Mouse (Mus musculus) ZHBTc4 (cell line): Measurements from ENCODE around the gene Lrrc1.

Experiments used
- DNase-seq: peaks from one replicate; pipeline ENCODE4 v3.0.0-alpha.2; 2011; ENCODE audit warnings: low read depth, low spot score

The Lrrc1 gene

GRCm38 (mm10) chr9:77427292-77428114 is 117.2 kb downstream of the Lrrc1 start:
- DNase-seq: no peak

GRCm38 (mm10) chr9:77426110-77426509 is 118.6 kb downstream of the Lrrc1 start:
- no peak for DNase-seq

- no peak for DNase-seq
Measured at GRCm38 (mm10) chr9:77425553-77425952, 119.1 kb downstream of the Lrrc1 start.

GRCm38 (mm10) chr9:77420200-77420585 is 124.5 kb downstream of the Lrrc1 start:
- no peak for DNase-seq

GRCm38 (mm10) chr9:77419501-77420199 is 125.0 kb downstream of the Lrrc1 start:
- DNase-seq: no peak

- no peak for DNase-seq
Measured at GRCm38 (mm10) chr9:77418800-77419199, 125.9 kb downstream of the Lrrc1 start.

- DNase-seq: no peak
Measured at GRCm38 (mm10) chr9:77416486-77416885, 128.2 kb downstream of the Lrrc1 start.

- DNase-seq: peak; percentile 26
Measured at GRCm38 (mm10) chr9:77416002-77416401, 128.7 kb downstream of the Lrrc1 start.

- DNase-seq: no peak
Measured at GRCm38 (mm10) chr9:77411830-77412425, 132.7 kb downstream of the Lrrc1 start.

GRCm38 (mm10) chr9:77410968-77411367 is 133.7 kb downstream of the Lrrc1 start:
- no peak for DNase-seq

GRCm38 (mm10) chr9:77410524-77410923 is 134.1 kb downstream of the Lrrc1 start:
- DNase-seq: no peak

- no peak for DNase-seq
Measured at GRCm38 (mm10) chr9:77408053-77408603, 136.5 kb downstream of the Lrrc1 start.

GRCm38 (mm10) chr9:77406906-77407305 is 137.8 kb downstream of the Lrrc1 start:
- DNase-seq: peak; percentile 63

- no peak for DNase-seq
Measured at GRCm38 (mm10) chr9:77404458-77404857, 140.2 kb downstream of the Lrrc1 start.

GRCm38 (mm10) chr9:77403961-77404360 is 140.7 kb downstream of the Lrrc1 start:
- no peak for DNase-seq

- DNase-seq: no peak
Measured at GRCm38 (mm10) chr9:77402971-77403370, 141.7 kb downstream of the Lrrc1 start.

GRCm38 (mm10) chr9:77399801-77400200 is 144.9 kb downstream of the Lrrc1 start:
- DNase-seq: no peak

- no peak for DNase-seq
Measured at GRCm38 (mm10) chr9:77398856-77399631, 145.6 kb downstream of the Lrrc1 start.

- DNase-seq: no peak
Measured at GRCm38 (mm10) chr9:77397027-77397426, 147.6 kb downstream of the Lrrc1 start.

GRCm38 (mm10) chr9:77391248-77391647 is 153.4 kb downstream of the Lrrc1 start:
- no peak for DNase-seq

- no peak for DNase-seq
Measured at GRCm38 (mm10) chr9:77388956-77389355, 155.7 kb downstream of the Lrrc1 start.
